Mouse (Mus musculus) frontal cortex, postnatal 10 days (tissue): ENCODE data around the gene Thnsl1.
"Not testable (repeated sequence)": the region's sequence is repeated elsewhere in the genome, so short reads cannot be mapped to it uniquely, and the experiment has no call there.

Experiments used
- DNase-seq, 2 experiments: peaks; one replicate each; pipeline ENCODE4 v3.0.0; 2022; ENCODE audit warnings: low spot score in 2 of 2, mixed read lengths in 1 of 2

Thnsl1 gene

DNA sequence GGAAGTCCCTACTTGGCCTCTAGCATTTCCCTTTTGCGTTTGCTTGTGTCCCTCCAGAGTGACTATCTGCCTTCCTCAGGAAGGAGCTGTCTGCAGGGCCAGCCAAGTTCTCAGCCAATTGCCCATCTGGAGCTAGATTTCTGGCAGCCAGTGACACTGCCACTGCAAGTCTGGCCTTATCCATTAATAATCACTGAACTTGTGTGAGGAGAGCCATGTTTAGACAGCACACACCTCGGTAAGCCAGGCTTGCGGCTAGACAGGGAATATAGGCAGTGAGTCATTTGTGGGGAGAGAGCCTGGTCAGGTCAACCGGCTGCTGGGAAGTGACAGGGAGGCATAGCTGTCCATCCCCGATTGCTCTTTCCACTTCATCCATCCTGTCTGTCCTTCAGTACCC, 31.3 kb downstream of the Thnsl1 start:
- no peak for DNase-seq

DNA sequence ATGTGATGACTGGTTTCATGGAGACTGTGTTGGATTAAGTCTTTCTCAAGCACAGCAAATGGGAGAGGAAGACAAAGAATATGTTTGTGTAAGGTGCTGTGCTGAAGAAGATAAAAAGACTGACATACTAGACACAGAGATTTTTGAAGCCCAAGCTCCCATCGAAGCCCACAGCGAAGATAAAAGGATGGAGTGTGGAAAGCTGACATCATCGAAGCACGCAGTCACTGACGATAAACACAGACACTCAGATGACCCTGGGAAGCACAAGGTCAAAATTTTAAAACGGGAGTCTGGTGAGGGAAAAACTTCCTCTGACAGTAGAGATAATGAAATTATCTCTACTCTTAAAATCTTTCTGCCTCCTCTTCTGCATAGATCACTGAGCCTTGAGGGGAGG, 38.6 kb downstream of the Thnsl1 start:
- not testable (repeated sequence) for DNase-seq

- no peak for DNase-seq
Measured at GRCm38 (mm10) chr2:21244986-21245385, 39.5 kb downstream of the Thnsl1 start.

- no peak for DNase-seq
Measured at GRCm38 (mm10) chr2:21245477-21246102, 40.1 kb downstream of the Thnsl1 start.

GRCm38 (mm10) chr2:21253644-21254043, 48.1 kb downstream of the Thnsl1 start:
- DNase-seq: no peak

DNA sequence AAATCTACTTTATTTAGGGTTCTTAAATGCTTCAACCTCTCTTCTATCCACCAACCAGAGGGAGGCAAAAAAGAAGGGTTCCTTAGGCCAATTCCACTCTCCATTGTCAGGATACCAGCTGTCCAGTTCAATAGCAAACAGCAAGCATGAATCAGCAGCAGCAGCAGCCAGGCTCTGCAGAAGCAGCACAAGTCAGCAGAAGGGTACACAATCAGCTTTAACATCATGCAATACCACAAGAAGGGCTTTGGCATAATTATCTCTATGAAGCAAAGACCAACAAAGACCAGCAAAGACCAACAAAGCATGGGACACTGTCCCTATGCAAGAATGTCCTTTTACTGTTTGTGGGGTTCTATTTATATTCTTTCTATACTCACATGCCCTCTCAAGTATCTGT, 48.8 kb downstream of the Thnsl1 start:
- no peak for DNase-seq

DNA sequence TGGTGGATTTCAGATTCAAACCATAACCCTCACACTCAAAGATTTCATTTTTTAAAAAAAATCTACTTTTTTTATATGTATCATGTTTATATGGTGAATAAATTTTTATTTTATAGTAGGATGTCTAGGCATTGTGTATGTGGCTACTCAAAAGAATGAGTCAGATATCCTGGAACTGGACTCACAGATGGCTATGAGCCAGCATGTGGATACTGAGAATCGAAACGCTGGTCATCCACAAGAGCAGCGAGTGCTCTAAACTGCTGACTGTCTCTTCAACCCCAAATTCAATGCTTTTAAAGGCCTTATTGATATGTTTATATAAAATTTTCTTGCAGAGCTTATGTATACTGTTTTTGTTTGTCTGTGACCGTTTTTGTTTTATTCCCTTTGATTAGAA, 52.8 kb downstream of the Thnsl1 start:
- no peak for DNase-seq

DNA sequence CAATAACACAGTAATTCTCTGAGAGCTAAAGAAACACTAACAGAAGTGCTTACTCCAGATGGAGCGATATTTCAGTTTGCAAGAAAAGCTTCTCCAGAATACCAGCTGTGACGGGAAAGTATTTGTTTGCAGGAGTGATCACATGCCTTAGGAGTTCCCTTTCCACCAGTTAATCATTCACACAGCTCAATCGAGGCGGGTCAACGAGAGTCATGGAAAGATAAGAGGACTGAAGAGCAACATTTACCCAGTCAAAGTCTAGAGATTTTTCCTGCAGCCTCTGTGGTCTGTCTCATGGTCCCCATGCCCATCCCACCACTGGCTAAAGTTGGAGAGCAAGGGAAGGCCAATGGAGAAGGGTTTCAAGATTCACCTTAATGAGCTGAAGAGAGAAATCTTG, 53.6 kb downstream of the Thnsl1 start:
- no peak for DNase-seq

DNA sequence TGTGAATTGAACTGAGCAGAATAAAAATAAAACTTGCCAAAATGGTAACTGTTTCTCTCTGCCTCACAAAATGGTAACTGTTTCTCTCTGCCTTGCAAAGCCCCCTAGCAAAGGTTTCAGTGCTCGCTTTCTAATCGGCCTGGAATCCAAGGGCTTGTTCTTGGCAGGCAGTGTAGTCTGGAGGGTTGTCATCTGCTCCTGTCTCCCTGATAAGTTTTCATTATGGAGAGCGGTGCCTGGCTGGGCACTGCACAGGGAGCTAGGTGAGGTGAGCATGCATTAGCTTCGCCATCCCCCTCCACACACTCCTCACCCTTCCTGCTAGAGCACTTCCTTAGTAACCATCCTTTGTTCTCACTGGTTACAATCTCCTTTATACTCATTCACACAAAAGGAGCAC, 54.5 kb downstream of the Thnsl1 start:
- DNase-seq: no peak

- peak in 1 of 2 experiments; percentile 61 for DNase-seq
Measured at GRCm38 (mm10) chr2:21261370-21262006, 56.0 kb downstream of the Thnsl1 start.

- DNase-seq: no peak
Measured at GRCm38 (mm10) chr2:21264031-21264430, 58.5 kb downstream of the Thnsl1 start.
